Mouse (Mus musculus): Measurements from ENCODE around the gene Lrrc10b. TPM values are rescaled to one million over a fixed set of nuclear protein-coding genes. Genes with fewer than 3 reads are reported as not detected.
A peak's percentile ranks its signal among the peaks of the same experiment; 100 is the strongest.

Gene Lrrc10b
- polyA plus RNA-seq (2016; fragmentation: Nextera tagmentation; extraction: Ambion mirVana), result 0.29 and 0.52 TPM in 2 replicates

GRCm38 (mm10) chr19:10456752-10457483, at the start of gene Lrrc10b:
Gene Lrrc10b, minus strand, starts transcription at chr19:10457473.
- Histone ChIP-seq H3K4me3 (peak within 1 kb of the TSS; percentile 63), H3K4me1 (peaks cover 49% of the 10 kb centered on the region), H3K9me3 (no peaks in the 10 kb centered on the region), H3K27me3 (replicated peaks; ENCODE audit: low read depth, poor library complexity, severe bottlenecking) (peaks cover 100% of the 10 kb centered on the region), H3K27ac (replicated peaks) (peak within 1 kb of the TSS; percentile 60), H3K36me3 (replicated peaks) (no peaks in the 10 kb centered on the region)
- WGBS, result under 1% methylated on average over 96 of the region's 96 CpGs
- DNase-seq (ENCODE audit: low spot score), result peak; percentile 83

- Histone ChIP-seq H3K36me3 (replicated peaks) (peaks cover 78% of the 10 kb centered on the region), H3K9me3 (no peaks in the 10 kb centered on the region), H3K4me1 (no peaks in the 10 kb centered on the region; the same call in 1 of the 2 replicates), H3K27me3 (replicated peaks; ENCODE audit: low read depth, poor library complexity, severe bottlenecking) (no peaks in the 10 kb centered on the region), H3K4me3 (no peak overlapping the region), H3K27ac (replicated peaks) (no peak overlapping the region)
- 9% methylated on average over 4 of the region's 4 CpGs for WGBS
- peak; percentile 63 for DNase-seq (ENCODE audit: low spot score)
Measured at GRCm38 (mm10) chr19:10502571-10502970, 45.3 kb upstream of the Lrrc10b start.

GRCm38 (mm10) chr19:10500581-10500980, 43.3 kb upstream of the Lrrc10b start:
- Histone ChIP-seq H3K36me3 (replicated peaks) (peaks cover 59% of the 10 kb centered on the region), H3K27ac (replicated peaks) (no peak overlapping the region), H3K9me3 (no peaks in the 10 kb centered on the region), H3K4me3 (no peak overlapping the region), H3K27me3 (replicated peaks; ENCODE audit: low read depth, poor library complexity, severe bottlenecking) (no peaks in the 10 kb centered on the region), H3K4me1 (no peaks in the 10 kb centered on the region; the same call in 1 of the 2 replicates)
- DNase-seq (ENCODE audit: low spot score), result no peak
- 93% methylated on average over 8 of the region's 8 CpGs for WGBS

- DNase-seq (ENCODE audit: low spot score), result no peak
- H3K27ac ChIP-seq (replicated peaks), result no peak overlapping the region
- H3K9me3 ChIP-seq, result no peaks in the 10 kb centered on the region
- H3K27me3 ChIP-seq (replicated peaks; ENCODE audit: low read depth, poor library complexity, severe bottlenecking), result no peaks in the 10 kb centered on the region
- 62% methylated on average over 8 of the region's 8 CpGs for WGBS
- no peak overlapping the region for H3K4me3 ChIP-seq
- H3K36me3 ChIP-seq (replicated peaks), result peaks cover 38% of the 10 kb centered on the region
- no peaks in the 10 kb centered on the region; the same call in 1 of the 2 replicates for H3K4me1 ChIP-seq
Measured at GRCm38 (mm10) chr19:10497512-10498160, 40.4 kb upstream of the Lrrc10b start.

GRCm38 (mm10) chr19:10496976-10497375, 39.7 kb upstream of the Lrrc10b start:
- 68% methylated on average over 2 of the region's 2 CpGs for WGBS
- Histone ChIP-seq H3K4me3 (no peak overlapping the region), H3K9me3 (no peaks in the 10 kb centered on the region), H3K27me3 (replicated peaks; ENCODE audit: low read depth, poor library complexity, severe bottlenecking) (no peaks in the 10 kb centered on the region), H3K4me1 (no peaks in the 10 kb centered on the region), H3K36me3 (replicated peaks) (peaks cover 32% of the 10 kb centered on the region), H3K27ac (replicated peaks) (no peak overlapping the region)
- DNase-seq (ENCODE audit: low spot score), result no peak

GRCm38 (mm10) chr19:10495670-10496069, 38.4 kb upstream of the Lrrc10b start:
- no peaks in the 10 kb centered on the region for H3K4me1 ChIP-seq
- WGBS, result 90% methylated on average over 1 of the region's 1 CpGs
- H3K27me3 ChIP-seq (replicated peaks; ENCODE audit: low read depth, poor library complexity, severe bottlenecking), result no peaks in the 10 kb centered on the region
- H3K9me3 ChIP-seq, result no peaks in the 10 kb centered on the region
- no peak overlapping the region for H3K27ac ChIP-seq (replicated peaks)
- H3K4me3 ChIP-seq, result no peak overlapping the region
- peaks cover 18% of the 10 kb centered on the region for H3K36me3 ChIP-seq (replicated peaks)
- no peak for DNase-seq (ENCODE audit: low spot score)

- Histone ChIP-seq H3K27ac (replicated peaks) (no peak overlapping the region), H3K9me3 (no peaks in the 10 kb centered on the region), H3K4me3 (no peak overlapping the region), H3K4me1 (peaks cover 13% of the 10 kb centered on the region), H3K36me3 (replicated peaks) (no peaks in the 10 kb centered on the region), H3K27me3 (replicated peaks; ENCODE audit: low read depth, poor library complexity, severe bottlenecking) (peaks cover 8% of the 10 kb centered on the region; the same call in 1 of the 2 replicates)
- WGBS, result 24% methylated on average over 9 of the region's 9 CpGs
- DNase-seq (ENCODE audit: low spot score), result peak; percentile 70
Measured at GRCm38 (mm10) chr19:10486264-10486738, 29.0 kb upstream of the Lrrc10b start.

GRCm38 (mm10) chr19:10482703-10483102, 25.4 kb upstream of the Lrrc10b start, which contains the start of gene Ppp1r32:
Gene Ppp1r32, minus strand, starts transcription at chr19:10482928.
- Histone ChIP-seq H3K9me3 (no peaks in the 10 kb centered on the region), H3K27me3 (replicated peaks; ENCODE audit: low read depth, poor library complexity, severe bottlenecking) (peaks cover 14% of the 10 kb centered on the region; the same call in 1 of the 2 replicates), H3K27ac (replicated peaks) (no peak within 1 kb of the TSS), H3K4me3 (no peak within 1 kb of the TSS), H3K4me1 (peaks cover 13% of the 10 kb centered on the region), H3K36me3 (replicated peaks) (no peaks in the 10 kb centered on the region)
- DNase-seq (ENCODE audit: low spot score), result peak; percentile 65
- WGBS, result 34% methylated on average over 6 of the region's 6 CpGs

GRCm38 (mm10) chr19:10479541-10479940, 22.3 kb upstream of the Lrrc10b start:
- WGBS, result 65% methylated on average over 4 of the region's 4 CpGs
- H3K4me3 ChIP-seq, result no peak overlapping the region
- H3K27me3 ChIP-seq (replicated peaks; ENCODE audit: low read depth, poor library complexity, severe bottlenecking), result peaks cover 39% of the 10 kb centered on the region
- H3K36me3 ChIP-seq (replicated peaks), result no peaks in the 10 kb centered on the region
- no peak for DNase-seq (ENCODE audit: low spot score)
- H3K27ac ChIP-seq (replicated peaks), result no peak overlapping the region
- peaks cover 13% of the 10 kb centered on the region for H3K4me1 ChIP-seq
- no peaks in the 10 kb centered on the region for H3K9me3 ChIP-seq

GRCm38 (mm10) chr19:10473779-10474178, 16.5 kb upstream of the Lrrc10b start:
- no peak overlapping the region for H3K4me3 ChIP-seq
- no peak overlapping the region for H3K27ac ChIP-seq (replicated peaks)
- H3K4me1 ChIP-seq, result peaks cover 14% of the 10 kb centered on the region
- no peaks in the 10 kb centered on the region for H3K9me3 ChIP-seq
- H3K36me3 ChIP-seq (replicated peaks), result no peaks in the 10 kb centered on the region
- WGBS, result 20% methylated on average over 6 of the region's 6 CpGs
- peaks cover 45% of the 10 kb centered on the region for H3K27me3 ChIP-seq (replicated peaks; ENCODE audit: low read depth, poor library complexity, severe bottlenecking)
- no peak for DNase-seq (ENCODE audit: low spot score)

- no peaks in the 10 kb centered on the region for H3K36me3 ChIP-seq (replicated peaks)
- H3K9me3 ChIP-seq, result no peaks in the 10 kb centered on the region
- 78% methylated on average over 3 of the region's 3 CpGs for WGBS
- H3K4me1 ChIP-seq, result peaks cover 14% of the 10 kb centered on the region
- no peak for DNase-seq (ENCODE audit: low spot score)
- peaks cover 41% of the 10 kb centered on the region for H3K27me3 ChIP-seq (replicated peaks; ENCODE audit: low read depth, poor library complexity, severe bottlenecking)
- H3K27ac ChIP-seq (replicated peaks), result no peak overlapping the region
- H3K4me3 ChIP-seq, result no peak overlapping the region
Measured at GRCm38 (mm10) chr19:10472958-10473357, 15.7 kb upstream of the Lrrc10b start.

GRCm38 (mm10) chr19:10469171-10469658, 11.9 kb upstream of the Lrrc10b start:
- H3K27ac ChIP-seq (replicated peaks), result no peak overlapping the region
- no peak for DNase-seq (ENCODE audit: low spot score)
- H3K36me3 ChIP-seq (replicated peaks), result no peaks in the 10 kb centered on the region
- peaks cover 18% of the 10 kb centered on the region for H3K4me1 ChIP-seq
- H3K4me3 ChIP-seq, result no peak overlapping the region
- no peaks in the 10 kb centered on the region for H3K9me3 ChIP-seq
- WGBS, result 67% methylated on average over 8 of the region's 8 CpGs
- H3K27me3 ChIP-seq (replicated peaks; ENCODE audit: low read depth, poor library complexity, severe bottlenecking), result peaks cover 15% of the 10 kb centered on the region

All from embryonic facial prominence, embryonic 10.5 days (tissue).